In genomic region chr3:135439651-135440050, GRCm38 (mm10) we compare ENCODE assay signal across 7 mouse cellular contexts. TPM values are rescaled to one million over a fixed set of nuclear protein-coding genes. Genes with fewer than 3 reads are reported as not detected.
DNase-seq lines count a peak whose midpoint lies in the region; ATAC-seq lines count a peak whose summit lies in the region.

No protein-coding gene starts in this region.

- WGBS in forebrain, embryonic 11.5 days, result 4% methylated on average over 15 of the region's 15 CpGs
- WGBS in limb, embryonic 12.5 days, result 4% methylated on average over 15 of the region's 15 CpGs
- 3% methylated on average over 15 of the region's 15 CpGs for WGBS in stomach, embryonic 14.5 days

- ATAC-seq in megakaryocyte, adult 5-6 weeks (ENCODE audit: poor library complexity, severe bottlenecking), result no peak
- ATAC-seq in forebrain, embryonic 11.5 days (replicated peaks; ENCODE audit: low FRiP score), result no peak
- no peak for ATAC-seq in limb, embryonic 12.5 days (ENCODE audit: insufficient number of reproducible peaks, insufficient read depth, low FRiP score, low TSS enrichment, low read depth)
- no peak for ATAC-seq in stomach, embryonic 14.5 days (ENCODE audit: insufficient number of reproducible peaks, insufficient read depth, low FRiP score, low read depth)

- no peak for DNase-seq in forebrain, embryonic 11.5 days (ENCODE audit: low spot score)
- DNase-seq in frontal cortex, adult 2 months (ENCODE audit: extremely low spot score in 1 of 2, low spot score in 1 of 2), result no peak
- DNase-seq in embryo, embryonic 11 days, result no peak

- H3K9ac ChIP-seq in forebrain, embryonic 11.5 days (ENCODE audit: low read length), result peak overlapping the region; percentile 98
- peak overlapping the region; percentile 96 for H3K9ac ChIP-seq in limb, embryonic 12.5 days (replicated peaks)
- peak overlapping the region; percentile 98 for H3K9ac ChIP-seq in stomach, embryonic 14.5 days (replicated peaks; ENCODE audit: low read depth, low read length)

- H3K36me3 ChIP-seq in megakaryocyte, embryonic 14.5 days (replicated peaks; ENCODE audit: low read length), result peaks cover 47% of the 10 kb centered on the region
- no peaks in the 10 kb centered on the region for H3K36me3 ChIP-seq in forebrain, embryonic 11.5 days (ENCODE audit: control insufficient read depth, insufficient read depth, low read length)
- H3K36me3 ChIP-seq in limb, embryonic 12.5 days, result peaks cover 15% of the 10 kb centered on the region
- H3K36me3 ChIP-seq in stomach, embryonic 14.5 days (ENCODE audit: control insufficient read depth, insufficient read depth, low read length), result peaks cover 3% of the 10 kb centered on the region

- H3K4me2 ChIP-seq in forebrain, embryonic 11.5 days (ENCODE audit: low read depth, low read length, severe bottlenecking), result peak overlapping the region; percentile 88
- peak overlapping the region; percentile 97 for H3K4me2 ChIP-seq in limb, embryonic 12.5 days
- H3K4me2 ChIP-seq in stomach, embryonic 14.5 days (replicated peaks; ENCODE audit: low read depth, low read length), result peak overlapping the region; percentile 87

- H3K4me1 ChIP-seq in megakaryocyte, embryonic 14.5 days, result peaks cover 32% of the 10 kb centered on the region
- H3K4me1 ChIP-seq in forebrain, embryonic 11.5 days (replicated peaks; ENCODE audit: control insufficient read depth, insufficient read depth, low read length), result peaks cover 8% of the 10 kb centered on the region
- H3K4me1 ChIP-seq in limb, embryonic 12.5 days (replicated peaks), result peaks cover 21% of the 10 kb centered on the region
- H3K4me1 ChIP-seq in stomach, embryonic 14.5 days (ENCODE audit: control insufficient read depth, insufficient read depth, low read length), result peaks cover 13% of the 10 kb centered on the region; the same call in 1 of the 2 replicates

- H3K27ac ChIP-seq in forebrain, embryonic 11.5 days (ENCODE audit: low read depth, low read length), result peak overlapping the region; percentile 99
- H3K27ac ChIP-seq in limb, embryonic 12.5 days, result peak overlapping the region; percentile 100
- H3K27ac ChIP-seq in stomach, embryonic 14.5 days (ENCODE audit: low read length), result peak overlapping the region; percentile 100

- no peaks in the 10 kb centered on the region for H3K27me3 ChIP-seq in megakaryocyte, embryonic 14.5 days (replicated peaks)
- H3K27me3 ChIP-seq in forebrain, embryonic 11.5 days (ENCODE audit: control insufficient read depth, insufficient read depth, low read length), result no peaks in the 10 kb centered on the region
- no peaks in the 10 kb centered on the region for H3K27me3 ChIP-seq in limb, embryonic 12.5 days
- H3K27me3 ChIP-seq in stomach, embryonic 14.5 days (ENCODE audit: control insufficient read depth, insufficient read depth, low read length), result no peaks in the 10 kb centered on the region

- H3K9me3 ChIP-seq in megakaryocyte, embryonic 14.5 days, result no peaks in the 10 kb centered on the region
- H3K9me3 ChIP-seq in forebrain, embryonic 11.5 days (ENCODE audit: control insufficient read depth, low read length), result no peaks in the 10 kb centered on the region
- no peaks in the 10 kb centered on the region for H3K9me3 ChIP-seq in limb, embryonic 12.5 days
- no peaks in the 10 kb centered on the region for H3K9me3 ChIP-seq in stomach, embryonic 14.5 days (ENCODE audit: control insufficient read depth, low read depth, low read length)

- H3K4me3 ChIP-seq in megakaryocyte, embryonic 14.5 days (replicated peaks), result peak overlapping the region; percentile 98
- peak overlapping the region; percentile 94 for H3K4me3 ChIP-seq in forebrain, embryonic 11.5 days (ENCODE audit: low read depth, low read length)
- peak overlapping the region; percentile 98 for H3K4me3 ChIP-seq in limb, embryonic 12.5 days (replicated peaks)
- peak overlapping the region; percentile 85 for H3K4me3 ChIP-seq in stomach, embryonic 14.5 days (ENCODE audit: low read depth, low read length)

RNA-seq across cellular contexts. Expression of gene Ube2d3, which starts 1.7 kb away (rescaled TPM):
- 185 and 391 TPM in 2 replicates for polyA plus RNA-seq in megakaryocyte, embryonic 14.5 days (2012; ENCODE audit: insufficient read depth, low replicate concordance)
- 591 and 690 TPM in 2 replicates for total RNA-seq in megakaryocyte, adult 5-6 weeks (2015)
- 864 and 938 TPM in 2 replicates for total RNA-seq in megakaryocyte, adult 5-6 weeks (2017)
- polyA plus RNA-seq in forebrain, embryonic 11.5 days (2014; fragmentation: Nextera tagmentation; extraction: Ambion mirVana), result 621 and 646 TPM in 2 replicates
- polyA plus RNA-seq in limb, embryonic 12.5 days (2016; fragmentation: Nextera tagmentation; extraction: Ambion mirVana), result 476 and 501 TPM in 2 replicates
- polyA plus RNA-seq in stomach, embryonic 14.5 days (2014; fragmentation: Nextera tagmentation; extraction: Ambion mirVana), result 519 and 542 TPM in 2 replicates
- 166 and 187 TPM in 2 replicates for polyA plus RNA-seq in frontal cortex, adult 2 months (2012; rRNA removed)

RNA-seq across cellular contexts. Expression of gene Cisd2, which starts 15.9 kb away (rescaled TPM):
- polyA plus RNA-seq in megakaryocyte, embryonic 14.5 days (2012; ENCODE audit: insufficient read depth, low replicate concordance), result 20.5 and 23.0 TPM in 2 replicates
- 51.2 and 52.0 TPM in 2 replicates for total RNA-seq in megakaryocyte, adult 5-6 weeks (2015)
- 25.0 and 27.9 TPM in 2 replicates for total RNA-seq in megakaryocyte, adult 5-6 weeks (2017)
- 86.3 and 99.7 TPM in 2 replicates for polyA plus RNA-seq in forebrain, embryonic 11.5 days (2014; fragmentation: Nextera tagmentation; extraction: Ambion mirVana)
- polyA plus RNA-seq in limb, embryonic 12.5 days (2016; fragmentation: Nextera tagmentation; extraction: Ambion mirVana), result 74.8 and 77.0 TPM in 2 replicates
- 57.6 and 61.9 TPM in 2 replicates for polyA plus RNA-seq in stomach, embryonic 14.5 days (2014; fragmentation: Nextera tagmentation; extraction: Ambion mirVana)
- polyA plus RNA-seq in frontal cortex, adult 2 months (2012; rRNA removed), result 43.7 and 47.3 TPM in 2 replicates

RNA-seq across cellular contexts. Expression of gene Manba, which starts 45.8 kb away (rescaled TPM):
- polyA plus RNA-seq in megakaryocyte, embryonic 14.5 days (2012; ENCODE audit: insufficient read depth, low replicate concordance), result 1.7 TPM in 1 of 2 replicates, not detected in the other
- 27.7 and 29.0 TPM in 2 replicates for total RNA-seq in megakaryocyte, adult 5-6 weeks (2015)
- total RNA-seq in megakaryocyte, adult 5-6 weeks (2017), result 28.0 and 31.5 TPM in 2 replicates
- polyA plus RNA-seq in forebrain, embryonic 11.5 days (2014; fragmentation: Nextera tagmentation; extraction: Ambion mirVana), result 3.6 and 3.8 TPM in 2 replicates
- polyA plus RNA-seq in limb, embryonic 12.5 days (2016; fragmentation: Nextera tagmentation; extraction: Ambion mirVana), result 4.3 and 5.6 TPM in 2 replicates
- polyA plus RNA-seq in stomach, embryonic 14.5 days (2014; fragmentation: Nextera tagmentation; extraction: Ambion mirVana), result 14.0 and 14.6 TPM in 2 replicates
- 5.3 and 5.4 TPM in 2 replicates for polyA plus RNA-seq in frontal cortex, adult 2 months (2012; rRNA removed)
